Mouse (Mus musculus): Measurements from ENCODE around the gene AU021092. TPM values are rescaled to one million over a fixed set of nuclear protein-coding genes. Genes with fewer than 3 reads are reported as not detected.

AU021092 gene
- polyA plus RNA-seq, 1 experiment from 2014 or later: 13.0 TPM

- Histone ChIP-seq H3K36me3 (ENCODE audit: control insufficient read depth, insufficient read depth, low read length) (no peaks in the 10 kb centered on the region), H3K27me3 (ENCODE audit: control insufficient read depth, insufficient read depth, low read length) (no peaks in the 10 kb centered on the region), H3K4me2 (ENCODE audit: low read depth, low read length) (peak overlapping the region; percentile 95), H3K9ac (replicated peaks; ENCODE audit: low read depth, low read length) (peak overlapping the region; percentile 66), H3K4me3 (ENCODE audit: low read depth, low read length) (peak overlapping the region; percentile 73), H3K4me1 (ENCODE audit: control insufficient read depth, insufficient read depth, low read length) (peaks cover 7% of the 10 kb centered on the region; the same call in 1 of the 2 replicates), H3K9me3 (ENCODE audit: control insufficient read depth, low read length) (no peaks in the 10 kb centered on the region), H3K27ac (ENCODE audit: low read depth, low read length) (no peak overlapping the region)
- WGBS: 2% methylated on average over 34 of the region's 36 CpGs
- ATAC-seq (ENCODE audit: low read depth): peak; percentile 64
Measured at GRCm38 (mm10) chr16:5203200-5203599, 18.9 kb downstream of the AU021092 start.

GRCm38 (mm10) chr16:5202681-5203080, 19.4 kb downstream of the AU021092 start:
- H3K4me3 ChIP-seq (ENCODE audit: low read depth, low read length): peak overlapping the region; percentile 73
- H3K9ac ChIP-seq (replicated peaks; ENCODE audit: low read depth, low read length): no peak overlapping the region
- peaks cover 7% of the 10 kb centered on the region; the same call in 1 of the 2 replicates for H3K4me1 ChIP-seq (ENCODE audit: control insufficient read depth, insufficient read depth, low read length)
- peak overlapping the region; percentile 95 for H3K4me2 ChIP-seq (ENCODE audit: low read depth, low read length)
- no peak for ATAC-seq (ENCODE audit: low read depth)
- no peaks in the 10 kb centered on the region for H3K27me3 ChIP-seq (ENCODE audit: control insufficient read depth, insufficient read depth, low read length)
- H3K27ac ChIP-seq (ENCODE audit: low read depth, low read length): no peak overlapping the region
- no peaks in the 10 kb centered on the region for H3K9me3 ChIP-seq (ENCODE audit: control insufficient read depth, low read length)
- 14% methylated on average over 4 of the region's 4 CpGs for WGBS
- H3K36me3 ChIP-seq (ENCODE audit: control insufficient read depth, insufficient read depth, low read length): no peaks in the 10 kb centered on the region

- no peaks in the 10 kb centered on the region for H3K27me3 ChIP-seq (ENCODE audit: control insufficient read depth, insufficient read depth, low read length)
- no peaks in the 10 kb centered on the region for H3K4me1 ChIP-seq (ENCODE audit: control insufficient read depth, insufficient read depth, low read length)
- no peak overlapping the region for H3K4me3 ChIP-seq (ENCODE audit: low read depth, low read length)
- H3K9me3 ChIP-seq (ENCODE audit: control insufficient read depth, low read length): no peaks in the 10 kb centered on the region
- no peaks in the 10 kb centered on the region for H3K36me3 ChIP-seq (ENCODE audit: control insufficient read depth, insufficient read depth, low read length)
- no peak overlapping the region for H3K4me2 ChIP-seq (ENCODE audit: low read depth, low read length)
- ATAC-seq (ENCODE audit: low read depth): no peak
- WGBS: 34% methylated on average over 6 of the region's 6 CpGs
- no peak overlapping the region for H3K9ac ChIP-seq (replicated peaks; ENCODE audit: low read depth, low read length)
- H3K27ac ChIP-seq (ENCODE audit: low read depth, low read length): no peak overlapping the region
Measured at GRCm38 (mm10) chr16:5195080-5195479, 27.0 kb downstream of the AU021092 start.

- Histone ChIP-seq H3K4me2 (ENCODE audit: low read depth, low read length) (no peak overlapping the region), H3K4me1 (ENCODE audit: control insufficient read depth, insufficient read depth, low read length) (no peaks in the 10 kb centered on the region), H3K9me3 (ENCODE audit: control insufficient read depth, low read length) (no peaks in the 10 kb centered on the region), H3K4me3 (ENCODE audit: low read depth, low read length) (no peak overlapping the region), H3K27ac (ENCODE audit: low read depth, low read length) (no peak overlapping the region), H3K36me3 (ENCODE audit: control insufficient read depth, insufficient read depth, low read length) (no peaks in the 10 kb centered on the region), H3K27me3 (ENCODE audit: control insufficient read depth, insufficient read depth, low read length) (no peaks in the 10 kb centered on the region), H3K9ac (replicated peaks; ENCODE audit: low read depth, low read length) (no peak overlapping the region)
- 81% methylated on average over 7 of the region's 7 CpGs for WGBS
- no peak for ATAC-seq (ENCODE audit: low read depth)
Measured at GRCm38 (mm10) chr16:5186234-5186633, 35.9 kb downstream of the AU021092 start.

GRCm38 (mm10) chr16:5185691-5186090, 36.4 kb downstream of the AU021092 start:
- Histone ChIP-seq H3K27me3 (ENCODE audit: control insufficient read depth, insufficient read depth, low read length) (no peaks in the 10 kb centered on the region), H3K9ac (replicated peaks; ENCODE audit: low read depth, low read length) (no peak overlapping the region), H3K9me3 (ENCODE audit: control insufficient read depth, low read length) (no peaks in the 10 kb centered on the region), H3K4me3 (ENCODE audit: low read depth, low read length) (no peak overlapping the region), H3K27ac (ENCODE audit: low read depth, low read length) (no peak overlapping the region), H3K4me1 (ENCODE audit: control insufficient read depth, insufficient read depth, low read length) (no peaks in the 10 kb centered on the region), H3K36me3 (ENCODE audit: control insufficient read depth, insufficient read depth, low read length) (no peaks in the 10 kb centered on the region), H3K4me2 (ENCODE audit: low read depth, low read length) (no peak overlapping the region)
- WGBS: 72% methylated on average over 7 of the region's 7 CpGs
- ATAC-seq (ENCODE audit: low read depth): no peak

- H3K27me3 ChIP-seq (ENCODE audit: control insufficient read depth, insufficient read depth, low read length): no peaks in the 10 kb centered on the region
- no peaks in the 10 kb centered on the region for H3K36me3 ChIP-seq (ENCODE audit: control insufficient read depth, insufficient read depth, low read length)
- no peak overlapping the region for H3K4me2 ChIP-seq (ENCODE audit: low read depth, low read length)
- no peak overlapping the region for H3K4me3 ChIP-seq (ENCODE audit: low read depth, low read length)
- no peak for ATAC-seq (ENCODE audit: low read depth)
- no peaks in the 10 kb centered on the region for H3K9me3 ChIP-seq (ENCODE audit: control insufficient read depth, low read length)
- WGBS: 92% methylated on average over 5 of the region's 5 CpGs
- H3K27ac ChIP-seq (ENCODE audit: low read depth, low read length): no peak overlapping the region
- H3K9ac ChIP-seq (replicated peaks; ENCODE audit: low read depth, low read length): no peak overlapping the region
- H3K4me1 ChIP-seq (ENCODE audit: control insufficient read depth, insufficient read depth, low read length): no peaks in the 10 kb centered on the region
Measured at GRCm38 (mm10) chr16:5184956-5185355, 37.1 kb downstream of the AU021092 start.

GRCm38 (mm10) chr16:5184101-5184500, 38.0 kb downstream of the AU021092 start:
- no peak for ATAC-seq (ENCODE audit: low read depth)
- Histone ChIP-seq H3K36me3 (ENCODE audit: control insufficient read depth, insufficient read depth, low read length) (no peaks in the 10 kb centered on the region), H3K4me2 (ENCODE audit: low read depth, low read length) (no peak overlapping the region), H3K4me3 (ENCODE audit: low read depth, low read length) (no peak overlapping the region), H3K4me1 (ENCODE audit: control insufficient read depth, insufficient read depth, low read length) (no peaks in the 10 kb centered on the region), H3K27ac (ENCODE audit: low read depth, low read length) (no peak overlapping the region), H3K27me3 (ENCODE audit: control insufficient read depth, insufficient read depth, low read length) (no peaks in the 10 kb centered on the region), H3K9ac (replicated peaks; ENCODE audit: low read depth, low read length) (no peak overlapping the region), H3K9me3 (ENCODE audit: control insufficient read depth, low read length) (no peaks in the 10 kb centered on the region)
- 71% methylated on average over 8 of the region's 8 CpGs for WGBS

- WGBS: 78% methylated on average over 18 of the region's 18 CpGs
Measured at GRCm38 (mm10) chr16:5183310-5183975, 38.7 kb downstream of the AU021092 start.

GRCm38 (mm10) chr16:5172636-5173035, 49.5 kb downstream of the AU021092 start:
- Histone ChIP-seq H3K4me2 (ENCODE audit: low read depth, low read length) (no peak overlapping the region), H3K4me1 (ENCODE audit: control insufficient read depth, insufficient read depth, low read length) (no peaks in the 10 kb centered on the region), H3K27ac (ENCODE audit: low read depth, low read length) (no peak overlapping the region), H3K9me3 (ENCODE audit: control insufficient read depth, low read length) (no peaks in the 10 kb centered on the region), H3K9ac (replicated peaks; ENCODE audit: low read depth, low read length) (no peak overlapping the region), H3K36me3 (ENCODE audit: control insufficient read depth, insufficient read depth, low read length) (no peaks in the 10 kb centered on the region), H3K4me3 (ENCODE audit: low read depth, low read length) (no peak overlapping the region), H3K27me3 (ENCODE audit: control insufficient read depth, insufficient read depth, low read length) (no peaks in the 10 kb centered on the region)
- ATAC-seq (ENCODE audit: low read depth): no peak
- WGBS: 94% methylated on average over 6 of the region's 6 CpGs

More at GRCm38 (mm10) chr16:5183310-5183975, 38.7 kb downstream of the AU021092 start:
- no peak overlapping the region for H3K4me3 ChIP-seq (ENCODE audit: low read depth, low read length)
- H3K9me3 ChIP-seq (ENCODE audit: control insufficient read depth, low read length): no peaks in the 10 kb centered on the region
- H3K36me3 ChIP-seq (ENCODE audit: control insufficient read depth, insufficient read depth, low read length): no peaks in the 10 kb centered on the region
- no peak for ATAC-seq (ENCODE audit: low read depth)
- H3K9ac ChIP-seq (replicated peaks; ENCODE audit: low read depth, low read length): no peak overlapping the region
- no peak overlapping the region for H3K27ac ChIP-seq (ENCODE audit: low read depth, low read length)
- H3K4me2 ChIP-seq (ENCODE audit: low read depth, low read length): no peak overlapping the region
- no peaks in the 10 kb centered on the region for H3K27me3 ChIP-seq (ENCODE audit: control insufficient read depth, insufficient read depth, low read length)
- H3K4me1 ChIP-seq (ENCODE audit: control insufficient read depth, insufficient read depth, low read length): no peaks in the 10 kb centered on the region

Measured in neural tube, embryonic 14.5 days (tissue).